In genomic region chr15:93336925-93337761, GRCm38 (mm10) we compare ENCODE assay signal across 7 mouse cellular contexts. TPM values are rescaled to one million over a fixed set of nuclear protein-coding genes. Genes with fewer than 3 reads are reported as not detected.
A peak's percentile ranks its signal among the peaks of the same experiment; 100 is the strongest.
DNase-seq lines count a peak whose midpoint lies in the region; ATAC-seq lines count a peak whose summit lies in the region.

Yaf2 (minus strand) TSS chr15:93336935.

- peak within 1 kb of the TSS; percentile 83 for H3K9ac ChIP-seq in embryonic facial prominence, embryonic 11.5 days (replicated peaks; ENCODE audit: low read length)
- peak within 1 kb of the TSS; percentile 91 for H3K9ac ChIP-seq in limb, embryonic 11.5 days (ENCODE audit: low read length)
- peak within 1 kb of the TSS; percentile 91 for H3K9ac ChIP-seq in midbrain, embryonic 14.5 days (replicated peaks; ENCODE audit: low read length)

- H3K4me1 ChIP-seq in embryonic facial prominence, embryonic 11.5 days (ENCODE audit: control insufficient read depth, insufficient read depth, low read length): no peaks in the 10 kb centered on the region
- no peaks in the 10 kb centered on the region for H3K4me1 ChIP-seq in limb, embryonic 11.5 days (ENCODE audit: control insufficient read depth, insufficient read depth, low read length)
- H3K4me1 ChIP-seq in midbrain, embryonic 14.5 days (ENCODE audit: control insufficient read depth, insufficient read depth, low read length): peaks cover 6% of the 10 kb centered on the region; the same call in 1 of the 2 replicates

- peak; percentile 93 for DNase-seq in adrenal gland, postnatal 14 days
- peak; percentile 90 for DNase-seq in embryonic facial prominence, embryonic 11.5 days (ENCODE audit: low spot score)
- DNase-seq in heart, adult 11 months: peak; percentile 99
- peak; percentile 88 for DNase-seq in kidney, adult 18-20 months
- DNase-seq in limb, embryonic 11.5 days (ENCODE audit: low spot score): peak; percentile 87
- peak; percentile 94 for DNase-seq in midbrain, embryonic 14.5 days
- DNase-seq in spleen, adult 18-20 months: peak; percentile 74 to 83

- peak; percentile 84 for ATAC-seq in embryonic facial prominence, embryonic 11.5 days (replicated peaks; ENCODE audit: insufficient number of reproducible peaks, low FRiP score, low TSS enrichment, low read depth)
- ATAC-seq in limb, embryonic 11.5 days (ENCODE audit: insufficient number of reproducible peaks, low FRiP score, low TSS enrichment, low read depth): peak; percentile 90
- ATAC-seq in midbrain, embryonic 14.5 days (ENCODE audit: low FRiP score, low TSS enrichment): peak; percentile 94

- peak within 1 kb of the TSS; percentile 82 for H3K4me2 ChIP-seq in embryonic facial prominence, embryonic 11.5 days (ENCODE audit: low read depth, low read length)
- H3K4me2 ChIP-seq in limb, embryonic 11.5 days (ENCODE audit: low read depth, severe bottlenecking): peak within 1 kb of the TSS; percentile 81
- peak within 1 kb of the TSS; percentile 77 for H3K4me2 ChIP-seq in midbrain, embryonic 14.5 days (ENCODE audit: low read length)

- H3K27me3 ChIP-seq in embryonic facial prominence, embryonic 11.5 days (ENCODE audit: control insufficient read depth, insufficient read depth, low read length): no peaks in the 10 kb centered on the region
- no peaks in the 10 kb centered on the region for H3K27me3 ChIP-seq in limb, embryonic 11.5 days (ENCODE audit: control insufficient read depth, insufficient read depth, low read length)
- no peaks in the 10 kb centered on the region for H3K27me3 ChIP-seq in midbrain, embryonic 14.5 days (ENCODE audit: control insufficient read depth, insufficient read depth, low read length)

- H3K9me3 ChIP-seq in embryonic facial prominence, embryonic 11.5 days (replicated peaks; ENCODE audit: control insufficient read depth, low read length): no peaks in the 10 kb centered on the region
- no peaks in the 10 kb centered on the region for H3K9me3 ChIP-seq in limb, embryonic 11.5 days (ENCODE audit: control insufficient read depth, low read length)
- H3K9me3 ChIP-seq in midbrain, embryonic 14.5 days (ENCODE audit: control insufficient read depth, low read length): no peaks in the 10 kb centered on the region

- H3K27ac ChIP-seq in embryonic facial prominence, embryonic 11.5 days (replicated peaks; ENCODE audit: low read depth, low read length): peak within 1 kb of the TSS; percentile 89
- peak within 1 kb of the TSS; percentile 92 for H3K27ac ChIP-seq in limb, embryonic 11.5 days (replicated peaks; ENCODE audit: low read depth, low read length)
- H3K27ac ChIP-seq in midbrain, embryonic 14.5 days (replicated peaks; ENCODE audit: low read depth, low read length): peak within 1 kb of the TSS; percentile 96

- peak within 1 kb of the TSS; percentile 73 for H3K4me3 ChIP-seq in embryonic facial prominence, embryonic 11.5 days (ENCODE audit: low read depth, low read length)
- peak within 1 kb of the TSS; percentile 79 for H3K4me3 ChIP-seq in limb, embryonic 11.5 days (ENCODE audit: low read depth, low read length)
- peak within 1 kb of the TSS; percentile 69 for H3K4me3 ChIP-seq in midbrain, embryonic 14.5 days (replicated peaks; ENCODE audit: low read depth, low read length)

- no peaks in the 10 kb centered on the region for H3K36me3 ChIP-seq in embryonic facial prominence, embryonic 11.5 days (replicated peaks; ENCODE audit: control insufficient read depth, insufficient read depth, low read depth, low read length)
- H3K36me3 ChIP-seq in limb, embryonic 11.5 days (ENCODE audit: control insufficient read depth, insufficient read depth, low read length): no peaks in the 10 kb centered on the region; the same call in 1 of the 2 replicates
- H3K36me3 ChIP-seq in midbrain, embryonic 14.5 days (ENCODE audit: control insufficient read depth, insufficient read depth, low read length): peaks cover 4% of the 10 kb centered on the region; the same call in 1 of the 2 replicates

- under 1% methylated on average over 73 of the region's 73 CpGs for WGBS in embryonic facial prominence, embryonic 11.5 days
- WGBS in limb, embryonic 11.5 days: under 1% methylated on average over 70 of the region's 73 CpGs
- under 1% methylated on average over 71 of the region's 73 CpGs for WGBS in midbrain, embryonic 14.5 days

RNA-seq across cellular contexts. Expression of gene Yaf2, which starts in this region (rescaled TPM):
- total RNA-seq in adrenal gland, postnatal 14 days (2021): 35.8 and 37.3 TPM in 2 replicates
- polyA plus RNA-seq in embryonic facial prominence, embryonic 11.5 days (2014; fragmentation: Nextera tagmentation; extraction: Ambion mirVana): 98.9 and 107 TPM in 2 replicates
- polyA plus RNA-seq in limb, embryonic 11.5 days (2014; fragmentation: Nextera tagmentation; extraction: Ambion mirVana): 99.0 and 109 TPM in 2 replicates
- 122 and 133 TPM in 2 replicates for polyA plus RNA-seq in midbrain, embryonic 14.5 days (2014; fragmentation: Nextera tagmentation; extraction: Ambion mirVana)

Comparison
In these comparisons a context has a peak if more than half of its experiments do, and no peak if none do; other contexts are left out.
1. Peak in every context shown above with its lines: DNase-seq, ATAC-seq, H3K4me3 ChIP-seq and H3K27ac ChIP-seq.